Mouse (Mus musculus): ENCODE results near the gene Rdh8. TPM values are rescaled to one million over a fixed set of nuclear protein-coding genes. Genes with fewer than 3 reads are reported as not detected.

Rdh8 gene
- polyA plus RNA-seq (2015; fragmentation: Nextera tagmentation; extraction: Ambion mirVana): not detected in 2 replicates

DNA sequence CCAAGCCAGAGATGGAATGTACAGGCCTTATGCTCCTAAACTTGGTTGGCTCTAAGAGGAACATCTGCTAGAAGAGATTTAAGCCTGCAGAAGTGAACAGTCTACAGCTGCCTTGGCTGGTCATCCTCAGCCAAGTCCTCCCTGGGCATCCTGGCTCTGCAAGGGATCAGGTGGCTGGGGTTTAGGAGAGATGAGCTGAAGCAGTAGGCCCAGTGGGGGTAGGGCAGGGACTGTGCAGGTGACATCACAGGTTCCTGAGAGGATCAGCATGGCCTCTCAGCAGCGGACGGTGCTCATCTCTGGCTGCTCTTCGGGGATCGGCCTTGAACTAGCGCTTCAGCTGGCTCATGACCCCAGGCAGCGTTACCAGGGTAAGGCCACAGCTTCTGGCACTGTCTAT lies at the start of gene Rdh8:
TSS of gene Rdh8 (plus strand) at position 268 of the 400 bp plus-strand sequence.

DNA sequence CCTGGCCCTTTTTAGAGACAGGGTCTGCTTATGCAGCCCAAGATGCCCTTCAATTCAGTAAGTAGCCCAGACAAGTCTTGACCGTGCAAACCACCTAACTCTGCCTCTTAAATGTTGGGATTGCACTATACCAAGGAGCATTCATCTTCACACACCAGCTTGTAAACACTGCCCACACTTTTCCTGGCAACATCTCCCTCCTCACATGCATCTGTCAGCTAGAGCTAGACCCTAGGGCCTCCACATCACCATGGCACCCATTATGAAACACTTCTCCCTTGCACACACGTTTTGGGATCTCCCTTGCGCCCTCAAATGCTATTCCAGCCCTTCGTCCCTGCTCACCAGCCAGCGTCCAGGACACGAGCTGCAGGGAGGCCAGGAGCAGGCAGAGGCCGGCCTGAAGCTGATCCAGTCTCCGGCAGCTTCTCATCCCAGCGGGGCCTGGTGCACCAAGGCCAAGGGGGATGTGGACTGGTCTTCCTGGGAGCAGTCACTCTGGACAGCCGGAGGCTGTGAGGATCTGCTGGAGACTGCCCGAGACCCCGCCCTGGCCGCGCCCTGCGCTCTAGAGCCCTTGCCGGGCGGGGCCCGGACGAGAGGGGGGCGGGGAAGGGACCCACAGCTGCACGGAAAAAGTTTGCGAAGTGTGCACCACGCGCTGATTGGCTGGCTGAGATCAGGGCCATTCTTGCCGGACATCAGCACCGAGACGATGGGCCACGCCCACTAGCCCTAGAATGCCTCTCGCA lies 3.6 kb upstream of the Rdh8 start, which contains the start of gene Col5a3:
TSS of gene Col5a3 (minus strand) at position 547 of the 752 bp plus-strand sequence.

DNA sequence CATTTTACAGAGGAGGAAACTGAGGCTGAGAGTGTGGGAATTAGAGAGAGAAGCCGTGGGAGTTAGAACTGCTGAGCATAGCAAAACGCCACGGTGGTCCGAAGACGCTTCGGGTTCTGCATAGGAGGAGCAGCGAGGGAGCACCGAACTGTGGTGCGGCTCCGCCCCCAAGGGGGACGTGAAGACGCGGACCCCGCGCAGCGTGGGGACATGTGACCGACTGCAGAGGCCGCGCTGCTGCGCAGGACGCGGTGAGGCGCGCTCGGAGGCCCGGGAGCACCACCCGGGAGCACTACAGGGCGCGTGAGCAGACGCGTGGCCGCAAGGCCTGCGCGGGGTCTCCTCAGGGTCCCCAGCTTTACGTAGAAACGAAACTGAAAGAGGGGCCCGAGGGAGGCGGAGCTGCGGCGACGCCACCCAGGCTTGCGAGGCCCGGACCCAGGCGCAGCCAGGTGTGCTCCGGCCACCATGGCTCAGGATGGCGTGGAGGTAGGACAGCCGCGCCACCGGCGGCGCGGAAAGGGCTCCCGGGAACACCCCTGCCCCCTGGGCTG lies 50.2 kb downstream of the Rdh8 start, which contains the start of gene A230050P20Rik:
TSS of gene A230050P20Rik (plus strand) at position 195 of the 554 bp plus-strand sequence.

Other genes starting within 250 kb of the Rdh8 start
- gene Zfp846, start 237.2 kb upstream of the Rdh8 start, polyA plus RNA-seq (2015; fragmentation: Nextera tagmentation; extraction: Ambion mirVana): 10.1 and 11.5 TPM in 2 replicates
- gene Ubl5, start 175.6 kb upstream of the Rdh8 start, polyA plus RNA-seq (2015; fragmentation: Nextera tagmentation; extraction: Ambion mirVana): 456 and 566 TPM in 2 replicates
- gene Fbxl12, start 173.7 kb upstream of the Rdh8 start, polyA plus RNA-seq (2015; fragmentation: Nextera tagmentation; extraction: Ambion mirVana): 14.4 and 15.4 TPM in 2 replicates
- 50.3 and 56.1 TPM in 2 replicates for gene Pin1, start 166.4 kb upstream of the Rdh8 start, polyA plus RNA-seq (2015; fragmentation: Nextera tagmentation; extraction: Ambion mirVana)
- 10.1 and 30.7 TPM in 2 replicates for gene Olfm2, start 72.2 kb upstream of the Rdh8 start, polyA plus RNA-seq (2015; fragmentation: Nextera tagmentation; extraction: Ambion mirVana)
- gene Col5a3, start 3.4 kb upstream of the Rdh8 start, polyA plus RNA-seq (2015; fragmentation: Nextera tagmentation; extraction: Ambion mirVana): 20.4 and 60.9 TPM in 2 replicates
- 12.4 and 27.2 TPM in 2 replicates for gene A230050P20Rik, start 50.1 kb downstream of the Rdh8 start, polyA plus RNA-seq (2015; fragmentation: Nextera tagmentation; extraction: Ambion mirVana)
- 3.2 and 3.9 TPM in 2 replicates for gene Angptl6, start 61.2 kb downstream of the Rdh8 start, polyA plus RNA-seq (2015; fragmentation: Nextera tagmentation; extraction: Ambion mirVana)
- gene Ppan, start 69.7 kb downstream of the Rdh8 start, polyA plus RNA-seq (2015; fragmentation: Nextera tagmentation; extraction: Ambion mirVana): 26.7 and 36.0 TPM in 2 replicates
- 160 and 181 TPM in 2 replicates for gene Eif3g, start 80.1 kb downstream of the Rdh8 start, polyA plus RNA-seq (2015; fragmentation: Nextera tagmentation; extraction: Ambion mirVana)
- 20.2 and 26.5 TPM in 2 replicates for gene Dnmt1, start 141.4 kb downstream of the Rdh8 start, polyA plus RNA-seq (2015; fragmentation: Nextera tagmentation; extraction: Ambion mirVana)
- 25.8 and 29.4 TPM in 2 replicates for gene S1pr2, start 158.3 kb downstream of the Rdh8 start, polyA plus RNA-seq (2015; fragmentation: Nextera tagmentation; extraction: Ambion mirVana)
- 98.2 and 154 TPM in 2 replicates for gene Mrpl4, start 184.2 kb downstream of the Rdh8 start, polyA plus RNA-seq (2015; fragmentation: Nextera tagmentation; extraction: Ambion mirVana)
- gene Icam1, start 197.5 kb downstream of the Rdh8 start, polyA plus RNA-seq (2015; fragmentation: Nextera tagmentation; extraction: Ambion mirVana): 10.3 TPM in 2 replicates
- 4.3 and 5.4 TPM in 2 replicates for gene Icam4, start 210.9 kb downstream of the Rdh8 start, polyA plus RNA-seq (2015; fragmentation: Nextera tagmentation; extraction: Ambion mirVana)
- gene Icam5, start 213.6 kb downstream of the Rdh8 start, polyA plus RNA-seq (2015; fragmentation: Nextera tagmentation; extraction: Ambion mirVana): 0.15 and 0.16 TPM in 2 replicates
- gene Zglp1, start 248.6 kb downstream of the Rdh8 start, polyA plus RNA-seq (2015; fragmentation: Nextera tagmentation; extraction: Ambion mirVana): 0.48 TPM in 1 of 2 replicates, not detected in the other